17 mouse cellular contexts compared by ENCODE assay signal in the genomic region with DNA sequence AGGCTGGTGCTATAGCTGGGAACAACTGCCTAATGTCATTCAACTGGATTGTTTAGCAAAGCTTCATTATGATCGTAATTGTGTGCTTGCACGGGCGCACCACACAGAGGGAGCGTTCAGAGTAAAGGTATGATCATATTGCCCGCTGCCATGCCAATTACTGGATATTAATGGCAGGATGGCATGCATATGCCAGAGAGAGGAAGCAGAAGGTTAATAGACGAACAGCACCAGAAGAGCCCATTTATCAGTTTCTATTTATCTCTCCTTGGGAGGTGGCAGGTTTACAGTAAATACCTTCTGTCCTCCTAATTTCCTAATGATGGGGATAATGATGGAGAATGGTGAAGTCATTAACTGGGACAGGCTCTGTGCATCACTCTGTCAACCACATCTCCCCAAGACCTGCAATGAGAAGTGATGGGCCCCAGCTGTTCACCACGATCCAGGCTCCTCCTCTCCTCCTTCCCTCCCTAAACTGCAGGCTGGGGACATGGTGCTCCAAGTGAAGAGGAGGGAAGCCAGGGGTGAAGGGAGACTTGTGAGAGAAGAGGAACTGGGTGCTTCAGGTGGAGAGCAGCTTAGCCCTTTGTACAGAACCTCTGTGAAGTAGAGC.
A peak's percentile ranks its signal among the peaks of the same experiment; 100 is the strongest.
DNase-seq lines count a peak whose midpoint lies in the region; ATAC-seq lines count a peak whose summit lies in the region.
"Had no signal": no experiment of that assay in that cellular context is flagged by ENCODE, and none has a peak within 500 bp of the region (broad histone marks: within the 10 kb centered on the region; RNA-seq: fewer than 3 reads in every experiment).

No protein-coding gene starts in this region.

- peak; percentile 86; the same call in 1 of the 2 replicates for ATAC-seq in forebrain, embryonic 12.5 days (ENCODE audit: low FRiP score)
- ATAC-seq in forebrain, embryonic 13.5 days = peak; percentile 81; the same call in 1 of the 2 replicates
- ATAC-seq in hindbrain, embryonic 14.5 days (ENCODE audit: low FRiP score) = peak; percentile 60; the same call in 1 of the 2 replicates
- ATAC-seq: midbrain, embryonic 16.5 days had no signal

- H3K4me1 ChIP-seq in forebrain, embryonic 12.5 days = no peaks in the 10 kb centered on the region
- H3K4me1 ChIP-seq in forebrain, embryonic 10.5 days = peaks cover 4% of the 10 kb centered on the region; the same call in 1 of the 2 replicates
- H3K4me1 ChIP-seq in forebrain, embryonic 13.5 days = peaks cover 14% of the 10 kb centered on the region
- no peaks in the 10 kb centered on the region for H3K4me1 ChIP-seq in hindbrain, embryonic 14.5 days (replicated peaks; ENCODE audit: control insufficient read depth, insufficient read depth, low read length)
- H3K4me1 ChIP-seq: embryonic facial prominence, embryonic 13.5 days; heart, embryonic 10.5 days had no signal

- no peaks in the 10 kb centered on the region for H3K27me3 ChIP-seq in forebrain, embryonic 12.5 days
- H3K27me3 ChIP-seq in forebrain, embryonic 10.5 days (ENCODE audit: poor library complexity, severe bottlenecking) = no peaks in the 10 kb centered on the region
- no peaks in the 10 kb centered on the region for H3K27me3 ChIP-seq in forebrain, embryonic 13.5 days
- no peaks in the 10 kb centered on the region for H3K27me3 ChIP-seq in hindbrain, embryonic 14.5 days (ENCODE audit: control insufficient read depth, insufficient read depth, low read length)
- H3K27me3 ChIP-seq: embryonic facial prominence, embryonic 13.5 days had no signal

- H3K36me3 ChIP-seq in forebrain, embryonic 12.5 days (replicated peaks) = no peaks in the 10 kb centered on the region
- H3K36me3 ChIP-seq in forebrain, embryonic 10.5 days (replicated peaks) = no peaks in the 10 kb centered on the region
- no peaks in the 10 kb centered on the region for H3K36me3 ChIP-seq in forebrain, embryonic 13.5 days (ENCODE audit: poor library complexity, severe bottlenecking)
- H3K36me3 ChIP-seq in hindbrain, embryonic 14.5 days (replicated peaks; ENCODE audit: control insufficient read depth, insufficient read depth) = no peaks in the 10 kb centered on the region
- H3K36me3 ChIP-seq: embryonic facial prominence, embryonic 13.5 days; heart, embryonic 10.5 days had no signal

- H3K4me2 ChIP-seq in forebrain, embryonic 12.5 days = no peak overlapping the region
- no peak overlapping the region for H3K4me2 ChIP-seq in forebrain, embryonic 13.5 days
- H3K4me2 ChIP-seq in hindbrain, embryonic 14.5 days (replicated peaks) = no peak overlapping the region
- H3K4me2 ChIP-seq: embryonic facial prominence, embryonic 13.5 days; lung, embryonic 14.5 days had no signal

- no peak overlapping the region for H3K9ac ChIP-seq in forebrain, embryonic 12.5 days
- H3K9ac ChIP-seq in forebrain, embryonic 13.5 days = no peak overlapping the region
- H3K9ac ChIP-seq in hindbrain, embryonic 14.5 days = no peak overlapping the region
- H3K9ac ChIP-seq: embryonic facial prominence, embryonic 13.5 days; lung, embryonic 14.5 days had no signal

- H3K4me3 ChIP-seq in forebrain, embryonic 12.5 days (replicated peaks) = no peak overlapping the region
- H3K4me3 ChIP-seq in forebrain, embryonic 10.5 days = no peak overlapping the region
- H3K4me3 ChIP-seq in forebrain, embryonic 13.5 days = no peak overlapping the region
- H3K4me3 ChIP-seq in hindbrain, embryonic 14.5 days (replicated peaks; ENCODE audit: low read length) = no peak overlapping the region
- H3K4me3 ChIP-seq: embryonic facial prominence, embryonic 13.5 days; heart, embryonic 10.5 days had no signal

- 49% methylated on average over 7 of the region's 7 CpGs for WGBS in forebrain, embryonic 12.5 days
- 84% methylated on average over 7 of the region's 7 CpGs for WGBS in forebrain, embryonic 10.5 days
- 40% methylated on average over 7 of the region's 7 CpGs for WGBS in forebrain, embryonic 13.5 days
- 37% methylated on average over 7 of the region's 7 CpGs for WGBS in hindbrain, embryonic 14.5 days

- no peak overlapping the region for H3K27ac ChIP-seq in forebrain, embryonic 12.5 days
- H3K27ac ChIP-seq in forebrain, embryonic 10.5 days = no peak overlapping the region
- H3K27ac ChIP-seq in forebrain, embryonic 13.5 days = no peak overlapping the region
- no peak overlapping the region for H3K27ac ChIP-seq in hindbrain, embryonic 14.5 days
- H3K27ac ChIP-seq: embryonic facial prominence, embryonic 13.5 days; heart, embryonic 10.5 days had no signal

- no peak for DNase-seq in forebrain, embryonic 10.5 days (ENCODE audit: extremely low spot score, low spot score)
- no peak for DNase-seq in hindbrain, embryonic 14.5 days (ENCODE audit: low spot score)
- DNase-seq in retina, embryonic 14.5 days (ENCODE audit: low spot score) = peak; percentile 54
- no peak for DNase-seq in gastrocnemius, adult 18-20 months (ENCODE audit: low spot score)
- DNase-seq in ovary, postnatal 14 days (ENCODE audit: low spot score) = no peak
- DNase-seq: gastrocnemius, postnatal 14 days; kidney, adult 11 months; kidney, postnatal 14 days; liver; lung, embryonic 14.5 days; spleen, adult 18-20 months; thymus, postnatal 4 days had no signal

- no peaks in the 10 kb centered on the region for H3K9me3 ChIP-seq in forebrain, embryonic 12.5 days
- no peaks in the 10 kb centered on the region for H3K9me3 ChIP-seq in forebrain, embryonic 10.5 days
- H3K9me3 ChIP-seq in forebrain, embryonic 13.5 days (replicated peaks) = no peaks in the 10 kb centered on the region
- H3K9me3 ChIP-seq in hindbrain, embryonic 14.5 days (ENCODE audit: control insufficient read depth, low read length) = no peaks in the 10 kb centered on the region
- H3K9me3 ChIP-seq: embryonic facial prominence, embryonic 13.5 days; heart, embryonic 10.5 days had no signal
